ENCODE assay signal across 14 mouse cellular contexts in the genomic region with DNA sequence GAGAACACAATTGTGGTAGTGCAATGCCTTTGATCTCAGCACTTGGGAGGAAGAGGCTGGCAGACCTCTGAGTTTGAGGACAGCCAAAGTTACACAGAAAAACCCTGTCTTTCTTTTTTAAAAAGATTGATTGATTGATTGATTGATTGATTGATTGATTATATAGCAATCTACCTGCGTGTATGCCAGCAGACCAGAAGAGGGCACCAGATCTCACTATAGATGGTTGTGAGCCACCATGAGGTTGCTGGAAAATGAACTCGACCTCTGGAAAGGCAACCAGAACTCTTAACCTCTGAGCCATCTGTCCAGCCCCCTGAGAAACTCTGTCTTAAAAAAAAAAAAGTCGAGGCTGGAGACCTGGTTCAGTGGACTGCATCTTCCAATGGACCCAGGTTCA. TPM values are rescaled to one million over a fixed set of nuclear protein-coding genes. Genes with fewer than 3 reads are reported as not detected.
DNase-seq lines count a peak whose midpoint lies in the region; ATAC-seq and TF ChIP-seq lines count a peak whose summit lies in the region.
"Had no signal": no experiment of that assay in that cellular context is flagged by ENCODE, and none has a peak within 500 bp of the region (broad histone marks: within the 10 kb centered on the region; RNA-seq: fewer than 3 reads in every experiment).

No protein-coding gene starts in this region.

- DNase-seq in kidney, postnatal 0 days (ENCODE audit: low spot score): no peak
- peak; percentile 19 for DNase-seq in thymus, postnatal 14 days
- DNase-seq in thymus, postnatal 25 days: no peak
- DNase-seq in ZHBTc4 (ENCODE audit: low read depth, low spot score): peak; percentile 18
- no peak for DNase-seq in Muller cell, postnatal 12 days (ENCODE audit: inconsistent ontology term)
- DNase-seq: cerebellum, postnatal 36 days; gastrocnemius, postnatal 25 days; kidney, postnatal 25 days; left cerebral cortex, postnatal 4 days had no signal

- H3K4me2 ChIP-seq in kidney, postnatal 0 days (ENCODE audit: low read length): no peak overlapping the region
- H3K4me2 ChIP-seq in kidney, embryonic 15.5 days: no peak overlapping the region
- H3K4me2 ChIP-seq: liver, embryonic 12.5 days had no signal

- peak; percentile 46; the same call in 1 of the 2 replicates for TF ChIP-seq CTCF in kidney, postnatal 0 days (IDR thresholded peaks at IDR 0.05; ENCODE audit: low read depth)

- no peaks in the 10 kb centered on the region for H3K27me3 ChIP-seq in kidney, postnatal 0 days (ENCODE audit: insufficient read depth, low read length)
- H3K27me3 ChIP-seq in kidney, embryonic 15.5 days: peaks cover 26% of the 10 kb centered on the region

- no peaks in the 10 kb centered on the region for H3K36me3 ChIP-seq in kidney, postnatal 0 days (ENCODE audit: insufficient read depth, low read length)
- H3K36me3 ChIP-seq in kidney, embryonic 15.5 days: no peaks in the 10 kb centered on the region
- H3K36me3 ChIP-seq: heart, embryonic 10.5 days; liver, embryonic 12.5 days had no signal

- H3K9ac ChIP-seq in kidney, postnatal 0 days (ENCODE audit: low read depth, low read length): no peak overlapping the region
- H3K9ac ChIP-seq in kidney, embryonic 15.5 days: no peak overlapping the region
- H3K9ac ChIP-seq: liver, embryonic 12.5 days had no signal

- no peak overlapping the region for H3K4me3 ChIP-seq in kidney, postnatal 0 days (replicated peaks; ENCODE audit: low read depth, low read length)
- H3K4me3 ChIP-seq in kidney, embryonic 15.5 days (replicated peaks): no peak overlapping the region
- H3K4me3 ChIP-seq: heart, embryonic 10.5 days; liver, embryonic 12.5 days; myocyte had no signal

- no peak overlapping the region for H3K27ac ChIP-seq in kidney, postnatal 0 days
- no peak overlapping the region for H3K27ac ChIP-seq in kidney, embryonic 15.5 days
- H3K27ac ChIP-seq: heart, embryonic 10.5 days; liver, embryonic 12.5 days had no signal

- peaks cover 1% of the 10 kb centered on the region for H3K4me1 ChIP-seq in kidney, postnatal 0 days (replicated peaks; ENCODE audit: insufficient read depth, low read length)
- H3K4me1 ChIP-seq in kidney, embryonic 15.5 days: peaks cover 17% of the 10 kb centered on the region

- ATAC-seq in kidney, postnatal 0 days (replicated peaks; ENCODE audit: low FRiP score, low read depth): no peak
- no peak for ATAC-seq in kidney, embryonic 15.5 days (replicated peaks; ENCODE audit: low FRiP score)
- no peak for ATAC-seq in inflammation-experienced regulatory T-cells, adult 6 months
- ATAC-seq: liver, embryonic 12.5 days had no signal

- WGBS in kidney, postnatal 0 days: 25% methylated on average over 3 of the region's 3 CpGs
- WGBS in kidney, embryonic 15.5 days: 27% methylated on average over 3 of the region's 3 CpGs

- H3K9me3 ChIP-seq in kidney, postnatal 0 days (replicated peaks; ENCODE audit: low read length): no peaks in the 10 kb centered on the region
- no peaks in the 10 kb centered on the region for H3K9me3 ChIP-seq in kidney, embryonic 15.5 days (replicated peaks)
- H3K9me3 ChIP-seq: heart, embryonic 10.5 days; liver, embryonic 12.5 days had no signal

RNA-seq across cellular contexts. Expression of a gene that starts 29.1 kb away (rescaled TPM):
- polyA plus RNA-seq in kidney, postnatal 0 days (2015; fragmentation: Nextera tagmentation; extraction: Ambion mirVana): 0.38 and 0.50 TPM in 2 replicates
- polyA plus RNA-seq in kidney, embryonic 15.5 days (2015; fragmentation: Nextera tagmentation; extraction: Ambion mirVana): 0.40 TPM in 1 of 2 replicates, not detected in the other
- under 1 TPM in 1 of 3 experiments, not detected in 2; 0.62 TPM for polyA plus RNA-seq in inflammation-experienced regulatory T-cells, adult 6 months (2017; shearing (Covaris generic))
- polyA plus RNA-seq: heart, embryonic 10.5 days; liver, embryonic 12.5 days had no signal

RNA-seq across cellular contexts. Expression of a gene that starts 32.4 kb away (rescaled TPM):
- polyA plus RNA-seq in kidney, postnatal 0 days (2015; fragmentation: Nextera tagmentation; extraction: Ambion mirVana): 14.5 and 15.4 TPM in 2 replicates
- polyA plus RNA-seq in kidney, embryonic 15.5 days (2015; fragmentation: Nextera tagmentation; extraction: Ambion mirVana): 13.8 and 14.5 TPM in 2 replicates
- polyA plus RNA-seq in inflammation-experienced regulatory T-cells, adult 6 months (2017; shearing (Covaris generic)): 1 to 10 TPM; 5.6 to 7.4 (median 6.7) TPM

RNA-seq across cellular contexts. Expression of a gene that starts 57.0 kb away (rescaled TPM):
- 39.3 and 43.1 TPM in 2 replicates for polyA plus RNA-seq in kidney, postnatal 0 days (2015; fragmentation: Nextera tagmentation; extraction: Ambion mirVana)
- 27.7 and 30.6 TPM in 2 replicates for polyA plus RNA-seq in kidney, embryonic 15.5 days (2015; fragmentation: Nextera tagmentation; extraction: Ambion mirVana)
- 10 to 100 TPM in 2 of 3 experiments, 1 to 10 TPM in 1; 7.9 to 25.3 (median 24.8) TPM for polyA plus RNA-seq in inflammation-experienced regulatory T-cells, adult 6 months (2017; shearing (Covaris generic))

Comparison
In these comparisons a context has a peak if more than half of its experiments do, and no peak if none do; other contexts are left out.
1. DNase-seq: peak in thymus, postnatal 14 days (single experiment) and ZHBTc4 (single experiment); none in kidney, postnatal 0 days (single experiment), thymus, postnatal 25 days (single experiment) and Muller cell, postnatal 12 days (single experiment).